Comparison of ENCODE assay signal across 27 mouse cellular contexts in genomic region chr9:96483648-96484047, GRCm38 (mm10). TPM values are rescaled to one million over a fixed set of nuclear protein-coding genes. Genes with fewer than 3 reads are reported as not detected.
"Had no signal": no experiment of that assay in that cellular context is flagged by ENCODE, and none has a peak within 500 bp of the region (broad histone marks: within the 10 kb centered on the region; RNA-seq: fewer than 3 reads in every experiment).

No protein-coding gene starts in this region.

- H3K36me3 ChIP-seq: lung, embryonic 15.5 days; midbrain, embryonic 15.5 days; neural tube, embryonic 13.5 days had no signal

- H3K4me1 ChIP-seq: lung, embryonic 15.5 days; midbrain, embryonic 15.5 days; neural tube, embryonic 13.5 days had no signal

- H3K4me3 ChIP-seq: left cerebral cortex, adult 2 months; lung, embryonic 15.5 days; midbrain, embryonic 15.5 days; myocyte; neural tube, embryonic 13.5 days had no signal

- H3K27ac ChIP-seq: kidney, postnatal 0 days; left cerebral cortex, adult 2 months; liver, embryonic 14.5 days; lung, embryonic 15.5 days; midbrain, embryonic 15.5 days; neural tube, embryonic 13.5 days had no signal

- H3K9ac ChIP-seq: lung, embryonic 15.5 days; midbrain, embryonic 15.5 days; neural tube, embryonic 13.5 days had no signal

- H3K9me3 ChIP-seq: lung, embryonic 15.5 days; midbrain, embryonic 15.5 days; neural tube, embryonic 13.5 days had no signal

- H3K4me2 ChIP-seq: lung, embryonic 15.5 days; midbrain, embryonic 15.5 days; neural tube, embryonic 13.5 days had no signal

- H3K27me3 ChIP-seq: lung, embryonic 15.5 days; midbrain, embryonic 15.5 days; neural tube, embryonic 13.5 days had no signal

- DNase-seq: kidney, adult 2 months; kidney, postnatal 25 days; layer of hippocampus, postnatal 36 days; lung, adult 18-20 months; lung, postnatal 36 days; retina, postnatal 1 day; right cerebral cortex, postnatal 25 days; spleen, adult 18-20 months; thymus, adult 2 months; thymus, postnatal 14 days; thymus, postnatal 4 days had no signal

- ATAC-seq: intestine, postnatal 0 days; midbrain, embryonic 15.5 days had no signal

RNA-seq across cellular contexts. Expression of gene Gm28729, which starts 41.4 kb away (rescaled TPM):
- total RNA-seq: left cerebral cortex, adult 2 months; left cerebral cortex, postnatal 10 days; left cerebral cortex, postnatal 36 days; liver, adult 2 months; neutrophil, adult 5-6 weeks had no signal
- polyA plus RNA-seq: intestine, embryonic 14.5 days; intestine, postnatal 0 days; kidney, adult 2 months; kidney, embryonic 14.5 days; limb, embryonic 11.5 days; liver, adult 2 months; myocyte; neural tube, embryonic 13.5 days; stomach, embryonic 16.5 days had no signal
